Mouse (Mus musculus) central nervous system, embryonic 18 days (tissue): ENCODE measurements around the gene Paics. TPM values are rescaled to one million over a fixed set of nuclear protein-coding genes. Genes with fewer than 3 reads are reported as not detected.

Experiments used
- polyA plus RNA-seq: library from polyadenylated mRNA; depleted of rRNA; stranded (reverse); fragments of >200 nt; gene quantifications from 2 replicates; pipeline ENCODE4 v1.2.3, GENCODE M21; 2012; rRNA removed

Paics gene
- polyA plus RNA-seq: 86.3 and 94.0 TPM in 2 replicates

GRCm38 (mm10) chr5:76951106-76952027, at the start of gene Paics, which contains the start of gene Ppat:
Gene Paics, plus strand, starts transcription at chr5:76951307.
Gene Ppat, minus strand, starts transcription at chr5:76951578.

DNA sequence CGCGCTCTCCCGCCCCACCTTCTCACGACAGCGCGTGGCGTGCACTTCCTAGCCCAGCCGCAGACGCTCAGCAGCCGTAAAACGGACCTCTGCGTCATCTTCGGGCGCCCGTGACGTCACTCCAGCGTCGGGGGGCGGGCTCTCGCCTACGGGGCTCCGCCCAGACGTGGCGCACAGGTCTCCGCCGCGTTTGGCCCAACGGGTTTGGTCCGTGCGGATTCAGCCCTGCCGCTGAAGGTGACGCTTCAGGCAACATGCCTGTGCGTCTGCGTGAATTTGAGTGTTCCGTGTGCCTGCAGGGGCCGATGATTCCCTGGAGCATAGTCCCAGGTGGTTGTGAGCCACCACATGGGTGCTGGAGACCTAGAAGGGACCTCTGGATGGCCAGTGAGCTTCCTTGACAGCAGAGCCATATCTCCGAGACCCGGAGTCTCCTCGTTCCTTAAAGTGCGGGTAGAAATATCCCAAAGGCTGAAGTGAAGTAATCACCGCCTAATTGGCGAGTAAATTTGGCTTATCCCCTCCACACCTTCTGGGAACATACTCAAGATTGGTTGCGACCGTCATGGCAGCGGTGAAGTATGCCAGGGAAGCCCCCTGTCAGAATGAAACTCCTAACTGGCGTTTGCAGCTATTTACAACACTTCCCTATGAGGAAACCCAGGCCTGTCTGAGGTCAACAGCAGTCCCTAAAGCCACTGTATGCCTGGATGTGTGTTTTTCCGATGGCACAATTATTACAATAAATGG, 45.5 kb upstream of the Paics start, which contains the start of gene Aasdh:
Aasdh (minus strand) TSS at position 110 of the 750 bp plus-strand sequence.

GRCm38 (mm10) chr5:76974554-76975285, 23.6 kb downstream of the Paics start, which contains the start of gene Srp72:
Gene Srp72, plus strand, starts transcription at chr5:76974683.

DNA sequence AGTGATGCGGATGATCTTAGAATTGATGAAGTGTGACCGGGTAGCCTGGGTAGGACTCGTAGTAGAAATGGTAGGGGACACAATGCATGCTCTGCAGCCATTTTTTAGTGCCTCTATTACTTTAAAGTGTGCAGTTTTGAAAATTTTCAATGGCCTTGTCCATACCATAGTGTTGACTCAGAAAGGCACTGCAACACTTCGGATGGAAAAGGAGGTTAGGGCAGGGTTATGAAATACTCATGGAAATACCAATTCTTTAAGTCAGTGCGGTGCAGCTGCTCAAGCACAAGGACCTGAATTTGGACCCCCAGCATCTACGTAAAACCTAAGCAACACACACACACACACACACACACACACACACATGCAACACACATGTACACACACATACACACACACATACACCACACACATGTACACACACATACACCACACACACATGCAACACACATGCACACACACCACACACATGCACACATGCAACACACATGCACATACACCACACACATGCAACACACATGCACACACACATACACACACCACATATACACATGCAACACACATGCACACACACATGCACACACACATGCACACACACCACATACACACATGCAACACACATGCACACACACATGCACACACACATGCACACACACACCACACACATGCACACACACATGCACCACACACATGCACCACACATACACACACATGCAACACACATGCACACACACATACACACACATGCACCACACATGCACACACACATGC, 53.1 kb downstream of the Paics start, which contains the start of gene Arl9:
Arl9 (plus strand) TSS at position 5 of the 771 bp plus-strand sequence.

GRCm38 (mm10) chr5:77015544-77016482, 64.7 kb downstream of the Paics start, which contains the start of gene Thegl:
Gene Thegl, plus strand, starts transcription at chr5:77016023.

Other genes with a start within 250 kb of the Paics start
- gene Aasdh, start 45.8 kb upstream of the Paics start, polyA plus RNA-seq: 26.8 and 27.8 TPM in 2 replicates
- gene Ppat, start 271 bp downstream of the Paics start, polyA plus RNA-seq: 9.5 and 10.8 TPM in 2 replicates
- 82.3 and 83.2 TPM in 2 replicates for gene Srp72, start 23.4 kb downstream of the Paics start, polyA plus RNA-seq
- 0.47 and 0.51 TPM in 2 replicates for gene Arl9, start 52.7 kb downstream of the Paics start, polyA plus RNA-seq
- gene Thegl, start 64.7 kb downstream of the Paics start, polyA plus RNA-seq: 0.67 and 0.82 TPM in 2 replicates
- 24.6 and 33.1 TPM in 2 replicates for gene Hopx, start 163.8 kb downstream of the Paics start, polyA plus RNA-seq